Mouse (Mus musculus): ENCODE results near the gene Golim4.
"Not testable (repeated sequence)": the region's sequence is repeated elsewhere in the genome, so short reads cannot be mapped to it uniquely, and the experiment has no call there.

Golim4 gene

DNA sequence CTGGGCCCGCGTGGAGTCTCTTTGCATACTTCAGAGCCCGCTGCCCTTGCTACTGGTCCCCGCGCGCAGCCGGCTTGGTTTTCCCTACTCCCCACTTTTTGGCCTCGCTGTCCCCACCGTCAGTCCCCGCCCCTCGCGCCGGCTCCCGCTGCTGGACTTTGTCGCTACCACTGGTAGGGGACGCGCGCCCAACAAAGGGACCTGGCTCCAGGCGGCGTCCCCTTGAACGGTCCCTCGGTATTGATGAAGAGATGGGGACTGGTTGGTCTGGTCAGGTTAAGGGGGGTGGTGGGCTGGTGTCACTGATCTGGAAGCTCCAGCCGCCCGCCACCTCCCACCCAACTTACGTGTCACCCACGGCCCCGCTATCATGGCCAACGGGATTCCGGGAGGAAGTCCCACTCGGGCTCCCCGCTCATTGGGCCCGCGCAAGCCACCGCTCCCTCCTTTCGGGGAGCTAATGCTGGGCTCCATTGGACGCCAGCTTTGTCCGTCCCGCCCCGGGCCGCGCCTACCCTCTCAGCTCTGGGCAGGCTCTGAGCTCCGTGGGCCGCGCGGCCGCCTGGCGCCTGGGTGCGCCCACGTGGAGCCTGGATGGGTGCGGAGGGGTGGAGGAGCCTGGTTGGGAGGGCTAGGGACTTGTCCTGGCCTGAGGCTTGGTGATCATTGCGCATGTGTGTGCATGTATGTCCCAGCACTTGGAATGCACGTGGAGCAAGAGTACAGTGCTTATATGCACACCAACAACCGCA lies at the start of gene Golim4:
Gene Golim4, minus strand, starts transcription at position 399 of the 752 bp plus-strand sequence.
- DNase-seq (ENCODE audit: low read depth, low spot score), result peak; percentile 89

GRCm38 (mm10) chr3:76005621-76006020 lies 48.9 kb upstream of the Golim4 start:
- no peak for DNase-seq (ENCODE audit: low read depth, low spot score)

- DNase-seq (ENCODE audit: low read depth, low spot score), result peak; percentile 59
These were observed 44.4 kb upstream of the Golim4 start for GRCm38 (mm10) chr3:76001156-76001555.

- DNase-seq (ENCODE audit: low read depth, low spot score), result no peak
These were observed 43.7 kb upstream of the Golim4 start for GRCm38 (mm10) chr3:76000481-76000880.

DNA sequence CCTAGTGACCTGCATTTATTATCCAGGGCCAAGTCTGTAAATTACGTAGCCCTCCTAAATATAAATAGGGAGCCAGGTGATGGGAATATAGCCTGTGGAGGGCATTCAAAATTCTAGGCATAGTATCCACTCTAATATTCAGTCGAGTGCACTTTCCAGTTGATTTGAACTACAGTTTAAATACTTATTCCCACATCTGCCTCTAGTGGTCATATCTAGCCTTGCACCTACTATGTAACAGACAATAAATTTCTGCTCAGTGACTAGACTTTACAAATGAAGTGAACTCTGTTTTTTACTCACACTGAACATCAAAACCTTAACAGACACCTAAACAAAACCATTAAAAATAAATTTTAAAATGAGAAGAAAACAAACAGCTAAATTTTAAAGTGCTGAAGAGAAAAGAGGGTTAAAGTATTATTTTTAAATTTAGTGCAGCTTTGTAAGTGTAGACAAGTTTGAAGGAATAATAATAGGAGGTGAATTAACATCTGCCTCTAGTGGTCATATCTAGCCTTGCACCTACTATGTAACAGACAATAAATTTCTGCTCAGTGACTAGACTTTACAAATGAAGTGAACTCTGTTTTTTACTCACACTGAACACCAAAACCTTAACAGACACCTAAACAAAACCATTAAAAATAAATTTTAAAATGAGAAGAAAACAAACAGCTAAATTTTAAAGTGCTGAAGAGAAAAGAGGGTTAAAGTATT lies 24.4 kb upstream of the Golim4 start:
- not testable (repeated sequence) for DNase-seq (ENCODE audit: low read depth, low spot score)

GRCm38 (mm10) chr3:75962784-75963772 lies 6.3 kb upstream of the Golim4 start:
- DNase-seq (ENCODE audit: low read depth, low spot score), result not testable (repeated sequence)

- no peak for DNase-seq (ENCODE audit: low read depth, low spot score)
These were observed 873 bp downstream of the Golim4 start for GRCm38 (mm10) chr3:75955661-75956491.

DNA sequence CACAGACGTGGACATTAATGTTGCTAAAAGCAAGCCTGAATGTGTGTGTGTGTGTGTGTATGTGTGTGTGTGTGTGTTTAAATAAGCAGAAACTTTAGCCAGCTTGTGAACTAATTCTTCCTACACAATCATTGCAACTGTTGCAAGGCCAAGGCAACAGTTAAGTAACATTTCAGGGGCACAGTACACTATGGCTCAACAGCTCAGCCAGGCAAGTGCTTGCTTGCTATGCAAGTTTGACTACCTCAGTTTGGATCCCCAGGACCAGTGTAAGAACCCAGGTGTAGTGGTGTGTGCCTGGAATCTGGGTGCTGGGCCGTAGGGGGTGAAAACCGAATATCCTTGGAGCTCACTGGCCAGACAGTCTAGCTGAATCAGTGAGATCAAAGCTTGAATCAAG lies 2.6 kb downstream of the Golim4 start:
- no peak for DNase-seq (ENCODE audit: low read depth, low spot score)

DNA sequence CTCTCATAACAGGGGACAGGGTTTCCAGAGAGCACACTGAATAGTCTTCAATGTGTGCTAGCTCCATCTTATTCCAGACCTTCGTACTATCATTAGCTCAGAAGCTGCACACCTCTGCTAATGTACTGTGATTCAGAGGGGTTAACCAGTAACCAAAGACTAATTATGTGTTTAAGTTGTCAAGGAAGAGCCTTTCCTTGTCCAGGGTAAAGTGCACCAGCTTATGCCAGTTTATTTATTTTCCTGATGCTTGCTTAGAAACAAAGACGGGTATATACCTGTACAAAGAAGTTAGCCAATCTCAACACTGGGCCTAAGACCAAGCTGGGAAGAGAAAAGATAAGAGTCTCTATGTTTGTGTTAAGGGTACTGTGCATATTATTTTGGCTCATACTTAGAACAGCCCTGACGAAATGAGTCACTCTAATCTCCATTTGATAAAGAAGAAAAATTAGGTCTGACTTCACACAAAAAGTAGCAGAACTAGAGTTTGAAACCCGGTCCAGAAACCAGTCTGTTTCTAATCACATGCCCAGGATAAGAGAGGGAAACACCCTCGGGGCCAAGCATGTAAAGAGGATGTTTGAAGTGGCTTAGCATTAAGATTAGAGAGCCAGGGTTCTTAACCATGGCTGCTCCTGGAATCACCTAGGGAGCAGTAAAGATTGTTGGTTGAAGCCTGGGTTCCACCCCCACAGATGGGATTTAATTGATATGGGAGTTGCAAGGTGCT lies 4.3 kb downstream of the Golim4 start:
- DNase-seq (ENCODE audit: low read depth, low spot score), result no peak

DNA sequence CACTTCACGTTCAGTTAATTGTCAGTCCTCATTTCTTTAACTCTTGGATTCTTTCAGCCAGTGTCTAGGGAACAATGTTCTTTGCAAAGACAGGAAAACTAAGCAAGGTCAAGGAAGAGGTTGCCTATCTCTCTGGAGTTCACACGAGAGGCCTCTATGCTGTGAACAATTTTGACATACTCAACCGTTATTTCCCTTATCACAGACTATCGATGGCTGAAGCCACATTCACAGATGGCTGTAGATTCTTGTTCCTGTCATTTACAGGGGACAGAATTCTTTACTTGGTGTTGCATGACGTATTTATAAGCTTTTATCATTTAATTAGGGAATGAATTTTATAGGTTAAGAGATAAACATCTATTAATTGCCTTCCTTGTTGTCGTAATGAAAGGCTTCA lies 5.9 kb downstream of the Golim4 start:
- DNase-seq (ENCODE audit: low read depth, low spot score), result no peak

GRCm38 (mm10) chr3:75949358-75949757 lies 7.4 kb downstream of the Golim4 start:
- DNase-seq (ENCODE audit: low read depth, low spot score), result no peak

DNA sequence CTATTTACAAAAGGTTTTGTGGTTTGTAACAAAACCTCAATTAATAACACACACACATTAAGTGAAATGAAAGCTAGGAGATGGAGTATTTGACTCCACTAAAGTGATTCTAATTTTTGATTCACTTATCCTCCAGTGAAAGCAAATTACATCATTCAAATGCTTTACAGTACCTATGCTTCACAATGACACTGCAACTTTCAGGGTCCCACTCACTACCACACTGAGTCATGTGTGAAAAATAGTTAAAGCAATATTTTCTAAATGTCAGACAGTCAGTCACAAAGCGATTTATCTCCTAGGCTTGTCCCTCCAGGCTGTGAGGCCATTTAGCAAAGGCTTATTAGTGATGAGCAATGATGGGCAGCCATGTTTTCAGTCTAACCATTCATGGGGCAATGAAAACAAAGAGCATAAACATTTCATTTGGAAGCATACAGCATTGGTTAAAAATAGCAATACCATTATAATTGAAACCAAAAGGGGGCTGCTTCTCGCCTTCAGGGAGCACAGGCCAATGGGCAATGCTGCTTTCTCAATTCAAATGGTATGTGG lies 8.1 kb downstream of the Golim4 start:
- DNase-seq (ENCODE audit: low read depth, low spot score), result no peak

GRCm38 (mm10) chr3:75948003-75948402 lies 8.7 kb downstream of the Golim4 start:
- no peak for DNase-seq (ENCODE audit: low read depth, low spot score)

DNA sequence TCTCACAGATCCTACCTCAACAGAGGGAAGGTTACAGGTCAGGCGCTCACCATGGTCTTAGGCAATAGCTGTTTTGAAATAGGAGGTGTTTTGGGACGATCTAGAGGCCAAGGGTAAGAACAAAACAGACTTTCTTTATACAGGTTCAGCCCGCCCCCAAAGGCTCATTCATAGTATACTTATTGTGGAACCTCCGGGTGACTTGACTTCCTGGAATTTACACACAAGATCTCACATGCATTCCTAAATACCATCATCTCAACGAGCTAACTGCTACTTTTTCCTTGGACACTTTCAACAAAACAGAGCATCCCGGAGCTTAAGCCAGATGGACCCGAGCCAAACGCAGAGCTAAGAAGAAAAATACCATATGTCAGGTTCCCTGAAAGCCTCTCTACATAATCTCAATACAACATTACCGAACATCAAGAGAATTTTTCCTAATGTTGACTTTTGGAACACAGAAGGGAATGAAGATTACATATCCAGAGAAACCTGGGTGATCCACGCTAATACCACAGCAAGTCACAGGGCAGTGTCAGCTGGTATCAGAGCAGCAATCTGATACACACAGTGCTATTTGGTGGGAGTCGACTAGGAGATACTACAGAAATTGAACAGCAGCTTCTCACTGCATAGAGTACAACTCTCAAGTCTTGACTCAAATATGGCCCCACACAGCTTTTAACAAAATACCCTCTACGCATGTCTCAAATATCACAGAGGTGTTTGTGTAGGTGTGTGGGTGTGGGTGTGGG lies 14.3 kb downstream of the Golim4 start:
- peak; percentile 46 for DNase-seq (ENCODE audit: low read depth, low spot score)

GRCm38 (mm10) chr3:75941864-75942263 lies 14.9 kb downstream of the Golim4 start:
- no peak for DNase-seq (ENCODE audit: low read depth, low spot score)

DNA sequence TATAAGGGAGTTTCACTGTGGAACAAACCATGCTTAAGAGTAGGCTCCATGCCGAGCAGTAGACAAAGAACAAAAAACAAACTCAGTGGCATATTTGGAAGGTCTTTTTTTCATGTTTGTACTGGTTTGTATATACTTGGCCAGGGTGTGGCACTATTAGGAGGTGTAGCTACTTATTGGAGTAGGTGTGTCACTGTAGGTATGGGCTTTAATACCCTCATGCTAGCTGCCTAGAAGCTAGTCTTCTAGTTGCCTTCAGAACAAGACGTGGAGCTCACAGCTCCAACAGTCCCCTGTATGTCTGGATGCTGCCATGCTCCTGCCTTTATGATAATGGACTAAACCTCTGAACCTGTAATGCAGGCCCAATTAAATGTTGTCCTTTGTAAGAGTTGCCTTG lies 20.6 kb downstream of the Golim4 start:
- DNase-seq (ENCODE audit: low read depth, low spot score), result no peak

- no peak for DNase-seq (ENCODE audit: low read depth, low spot score)
These were observed 26.0 kb downstream of the Golim4 start for GRCm38 (mm10) chr3:75930659-75931225.

DNA sequence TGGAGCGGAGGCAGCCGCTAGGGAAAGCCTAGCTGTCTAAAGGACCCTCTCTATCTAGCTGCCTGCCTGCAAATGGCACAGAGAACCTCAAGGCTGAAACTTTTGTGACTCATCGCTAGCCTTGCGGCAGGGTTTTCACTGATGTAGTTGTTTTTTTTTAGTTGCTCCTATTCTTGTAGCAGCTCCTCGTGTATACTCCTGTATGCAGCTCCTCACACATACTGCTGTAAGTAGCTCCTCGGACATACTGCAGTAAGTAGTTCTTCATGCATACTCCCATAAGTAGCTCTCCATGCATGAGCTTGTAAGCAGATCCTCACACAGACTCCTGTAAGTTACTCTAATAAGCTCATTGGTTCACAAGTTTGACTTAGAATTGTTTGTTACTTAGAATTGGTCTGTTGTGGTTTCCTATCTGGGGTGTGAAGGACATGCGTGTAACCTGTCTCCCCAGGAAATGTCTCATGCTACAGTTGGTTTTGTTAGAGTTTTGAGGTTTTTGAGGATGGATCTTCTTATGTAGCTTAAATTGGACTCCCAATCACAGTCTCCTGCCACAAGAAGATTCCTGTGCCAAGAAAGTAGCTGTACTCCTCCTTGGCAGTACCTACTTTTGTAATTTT lies 26.7 kb downstream of the Golim4 start:
- DNase-seq (ENCODE audit: low read depth, low spot score), result no peak

Data from telencephalon, adult 2 months (tissue).